Mouse (Mus musculus): Measurements from ENCODE around the gene Acvr1b.

DNA sequence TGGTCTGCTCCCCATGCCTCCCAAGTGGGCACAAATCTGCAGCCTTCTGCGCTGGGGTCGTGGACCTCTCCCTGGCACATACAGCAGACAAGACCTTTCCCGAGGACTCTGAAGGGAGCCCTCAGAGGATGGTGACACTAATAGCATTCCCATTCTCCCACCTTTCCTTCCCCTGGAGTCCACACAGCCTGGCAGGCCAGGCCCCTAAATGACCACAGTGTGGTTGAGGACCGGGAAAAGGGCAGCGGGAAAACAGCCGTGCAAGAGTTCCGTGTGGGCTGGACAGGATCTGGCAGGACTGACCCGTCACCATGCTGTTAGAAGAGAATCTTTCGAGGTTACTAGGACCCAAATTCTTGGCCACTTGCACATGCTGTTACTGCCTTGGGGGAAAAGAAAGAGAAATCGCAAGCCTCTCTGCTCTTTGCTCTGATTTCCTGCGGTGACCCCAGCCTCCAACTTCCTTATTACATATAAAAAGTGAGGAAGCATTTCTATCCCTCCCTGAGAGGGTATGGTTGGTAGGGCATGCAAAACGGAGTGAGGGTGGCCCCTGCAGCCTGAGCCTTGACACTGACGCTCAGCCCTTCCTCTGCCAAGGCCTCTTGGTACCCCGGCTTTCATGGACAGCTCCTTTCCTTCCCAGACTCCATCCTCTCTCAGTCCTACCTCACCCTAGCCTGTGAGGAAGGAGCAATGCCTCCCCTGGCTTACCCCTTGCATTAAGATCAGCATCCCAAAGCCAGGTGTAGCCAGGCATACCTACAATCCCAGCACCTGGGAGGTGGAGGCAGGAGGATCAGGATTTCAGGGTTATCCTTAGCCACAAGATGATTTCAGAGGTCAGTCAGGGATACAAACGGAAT, 27.5 kb upstream of the Acvr1b start:
- TF ChIP-seq POLR2A (IDR thresholded peaks at IDR 0.05; ENCODE audit: low read depth, low read length), result no peak
- no peak for TF ChIP-seq ZKSCAN1 (IDR thresholded peaks at IDR 0.05; ENCODE audit: borderline replicate concordance, low read depth, low read length)
- TF ChIP-seq RCOR1 (conservative IDR thresholded peaks at IDR 0.05; ENCODE audit: low read depth, low read length), result no peak
- TF ChIP-seq MXI1 (IDR thresholded peaks at IDR 0.05; ENCODE audit: low read depth, low read length), result no peak
- no peak; a peak in 1 of 4 replicates for TF ChIP-seq CTCF (conservative IDR thresholded peaks at IDR 0.05 in 1 of 2, IDR thresholded peaks at IDR 0.05 in 1 of 2; ENCODE audit: low read depth in 2 of 2, low read length in 2 of 2)
- no peak for TF ChIP-seq BHLHE40 (IDR thresholded peaks at IDR 0.05; ENCODE audit: low read depth, low read length)
- no peak for TF ChIP-seq TCF12 (IDR thresholded peaks at IDR 0.05; ENCODE audit: low read depth, low read length)
